Mouse (Mus musculus): ENCODE measurements around the gene Fbxo42.

The Fbxo42 gene

DNA sequence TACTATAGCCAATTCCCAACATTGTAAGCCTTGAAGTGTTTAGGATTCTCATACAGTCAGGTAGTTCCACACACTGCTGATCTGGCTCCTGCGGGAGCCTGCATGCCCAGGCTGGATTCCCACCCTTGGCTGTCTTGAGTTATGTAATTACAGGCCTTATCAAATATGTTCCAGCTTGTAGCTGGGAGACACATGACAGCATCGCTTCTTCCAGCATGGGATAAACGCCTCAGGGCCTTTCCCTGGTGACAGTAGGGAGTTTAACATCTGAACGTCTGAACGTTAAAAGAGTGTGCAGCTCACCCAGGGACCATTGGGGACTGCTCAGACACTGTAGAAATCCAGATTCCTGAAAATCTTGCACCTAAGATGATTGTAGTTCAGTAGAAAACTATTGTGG is 28.1 kb downstream of the Fbxo42 start:
- DNase-seq (ENCODE audit: extremely low spot score, low spot score) = no peak

DNA sequence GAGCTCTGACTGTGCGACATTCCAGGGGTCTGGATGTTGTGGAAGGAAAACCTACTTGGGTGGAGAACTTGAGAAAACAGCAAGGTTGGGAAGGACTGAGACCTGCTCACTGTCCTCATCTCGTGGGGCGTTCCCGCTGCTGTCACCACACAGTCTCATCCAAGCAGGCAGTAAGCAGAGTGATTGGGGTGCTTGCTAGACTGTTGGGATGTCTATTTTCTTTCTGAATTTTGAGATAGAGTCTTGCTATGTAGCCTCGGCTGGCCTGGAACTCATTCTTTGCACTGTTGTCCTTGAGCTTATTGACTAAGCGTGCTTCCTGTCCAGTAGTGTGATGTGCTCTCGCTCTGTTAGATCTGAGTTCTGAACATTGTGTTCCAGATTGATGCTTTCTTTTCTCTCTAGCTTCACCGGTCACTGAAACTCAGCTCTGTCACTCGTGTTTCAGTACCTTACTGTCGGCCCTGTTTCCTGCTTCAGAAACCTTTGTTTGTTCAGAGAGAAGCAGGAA is 28.7 kb downstream of the Fbxo42 start:
- no peak for DNase-seq (ENCODE audit: extremely low spot score, low spot score)

DNA sequence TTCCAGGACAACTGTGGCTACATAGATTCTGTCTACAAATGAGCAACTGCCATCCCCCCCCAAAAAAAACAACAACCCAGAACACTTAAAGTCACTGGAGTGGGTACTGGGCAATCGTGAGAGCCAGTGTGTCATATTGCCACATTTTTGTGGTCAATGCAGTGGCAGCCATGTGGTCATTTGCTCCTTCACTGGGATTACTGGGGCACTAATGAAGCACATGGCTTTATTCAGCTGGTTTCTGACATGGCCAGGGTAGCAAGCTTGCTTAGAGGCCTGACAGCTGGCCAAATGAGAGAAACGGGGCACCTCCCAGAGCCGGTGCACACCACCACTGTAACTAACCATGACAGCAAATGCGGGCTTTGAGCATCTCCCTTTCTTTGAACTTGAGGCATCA is 30.8 kb downstream of the Fbxo42 start:
- DNase-seq (ENCODE audit: extremely low spot score, low spot score) = no peak

DNA sequence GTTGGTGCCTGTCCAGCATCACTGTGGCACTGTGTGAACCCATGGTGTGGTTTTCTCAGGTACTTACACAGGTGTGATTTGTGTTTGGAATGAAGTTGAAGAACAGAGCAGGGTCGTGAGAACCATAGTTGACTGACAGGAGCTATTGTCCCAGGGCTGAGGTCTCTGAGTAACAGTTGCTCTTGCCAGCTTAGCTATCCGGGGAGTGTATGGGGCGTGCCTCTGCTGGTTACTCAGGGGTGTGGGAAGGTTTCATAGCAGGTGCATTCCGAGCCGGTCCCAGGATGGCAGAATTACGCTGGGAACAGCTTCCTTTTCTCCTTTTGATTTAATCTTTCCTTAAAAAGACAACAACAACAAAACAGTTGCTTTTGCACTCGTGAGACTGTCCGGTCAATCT is 33.1 kb downstream of the Fbxo42 start:
- DNase-seq (ENCODE audit: extremely low spot score, low spot score) = no peak

DNA sequence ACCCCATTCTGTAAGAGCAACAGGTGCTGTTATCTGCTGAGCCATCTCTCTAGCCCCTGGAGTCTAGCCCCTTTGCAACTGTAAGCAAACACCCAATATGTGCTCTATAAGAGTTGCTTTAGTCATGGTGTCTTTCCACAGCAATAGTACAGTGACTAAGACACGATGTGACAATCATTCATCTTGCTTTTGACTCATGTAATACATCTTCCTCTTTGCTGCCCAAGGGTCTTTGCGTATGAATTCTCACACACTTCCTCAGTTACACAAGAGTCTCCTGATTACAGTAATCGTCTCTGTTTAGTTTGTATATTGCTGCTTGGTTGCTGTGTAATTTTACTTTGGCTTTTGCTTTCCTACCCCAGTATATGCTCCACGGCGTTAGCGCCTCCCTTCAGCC is 34.3 kb downstream of the Fbxo42 start:
- DNase-seq (ENCODE audit: extremely low spot score, low spot score) = no peak

DNA sequence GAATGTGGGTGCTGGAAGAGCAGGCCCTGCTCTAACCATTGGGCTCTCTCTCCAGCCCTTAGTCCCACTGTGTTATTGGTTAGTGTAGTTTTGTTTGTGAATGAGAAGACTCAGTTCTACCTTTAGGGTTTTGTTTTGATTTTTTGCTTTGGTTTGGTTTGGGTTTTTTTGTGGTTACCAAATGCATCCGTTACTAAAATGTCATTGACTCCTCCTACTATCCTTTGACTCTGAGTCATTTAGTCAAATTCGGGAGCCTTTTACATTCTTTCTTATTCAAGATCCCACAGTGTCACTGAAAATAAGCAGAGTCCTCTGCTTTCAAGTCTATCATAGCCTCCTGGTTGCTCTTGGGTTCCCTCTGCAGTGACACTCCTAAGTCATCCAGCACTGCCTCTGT is 36.2 kb downstream of the Fbxo42 start:
- DNase-seq (ENCODE audit: extremely low spot score, low spot score) = no peak

DNA sequence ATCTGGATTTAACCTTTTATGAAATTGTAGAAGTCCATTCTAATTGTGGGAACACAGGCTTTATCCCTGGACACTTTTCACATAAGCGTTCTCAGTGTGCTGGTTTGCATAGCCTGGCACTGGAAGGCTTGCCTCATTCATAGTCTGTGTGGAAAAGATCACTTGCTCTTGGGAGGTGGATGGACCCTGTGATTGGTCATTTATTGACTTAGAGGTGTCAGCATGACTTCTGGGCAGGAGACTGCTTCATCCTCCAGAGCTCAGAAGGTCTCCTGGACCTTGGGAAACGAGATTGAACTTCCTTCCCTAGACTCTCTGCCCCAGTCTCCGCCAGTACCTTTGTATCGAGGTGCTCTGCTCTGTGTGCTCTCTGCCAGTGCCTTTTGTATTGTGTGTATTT is 36.7 kb downstream of the Fbxo42 start:
- no peak for DNase-seq (ENCODE audit: extremely low spot score, low spot score)

DNA sequence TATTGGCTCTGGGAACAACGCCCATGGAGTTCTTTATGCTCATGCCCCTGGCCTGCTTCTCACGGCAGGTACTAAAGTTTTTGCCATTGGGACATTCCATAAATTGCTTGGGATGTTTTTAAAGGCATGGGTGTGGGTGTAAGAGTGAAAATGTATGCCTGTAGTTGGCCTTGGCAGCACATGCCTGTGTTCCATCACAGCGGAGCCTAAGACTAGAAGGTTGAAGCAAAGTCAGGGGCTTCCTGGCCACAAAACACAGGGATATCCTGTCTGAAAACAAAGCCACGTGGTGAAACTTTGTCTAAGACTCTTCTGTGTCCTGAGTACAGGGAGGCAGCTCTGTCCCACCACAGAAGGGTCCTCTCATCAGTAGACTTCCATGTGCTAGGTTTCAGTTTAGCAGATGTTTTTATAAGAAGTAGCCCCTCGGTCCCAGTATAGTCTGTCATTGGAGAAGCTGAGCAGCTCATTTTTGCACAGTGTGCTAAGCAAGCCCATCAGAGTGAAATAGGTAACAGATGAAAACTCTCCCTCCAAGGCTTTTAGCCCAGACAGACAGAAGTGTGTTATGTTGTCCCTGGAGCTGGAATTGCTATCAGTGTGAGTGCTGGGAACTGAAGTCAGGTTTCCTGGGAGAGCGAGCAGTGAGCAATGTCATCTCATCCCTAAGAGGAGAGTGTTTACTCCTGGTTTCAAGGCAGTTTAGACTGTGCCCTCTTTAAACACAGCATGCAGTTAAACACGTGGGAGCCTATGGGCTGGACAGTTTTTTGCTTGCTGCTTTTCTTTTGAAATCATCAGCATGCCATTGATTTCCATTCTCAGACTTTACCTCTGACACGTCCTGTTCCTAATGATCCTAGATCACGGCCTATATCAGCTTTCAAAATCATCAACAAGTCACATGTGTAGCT is 39.5 kb downstream of the Fbxo42 start:
- DNase-seq (ENCODE audit: extremely low spot score, low spot score) = no peak

DNA sequence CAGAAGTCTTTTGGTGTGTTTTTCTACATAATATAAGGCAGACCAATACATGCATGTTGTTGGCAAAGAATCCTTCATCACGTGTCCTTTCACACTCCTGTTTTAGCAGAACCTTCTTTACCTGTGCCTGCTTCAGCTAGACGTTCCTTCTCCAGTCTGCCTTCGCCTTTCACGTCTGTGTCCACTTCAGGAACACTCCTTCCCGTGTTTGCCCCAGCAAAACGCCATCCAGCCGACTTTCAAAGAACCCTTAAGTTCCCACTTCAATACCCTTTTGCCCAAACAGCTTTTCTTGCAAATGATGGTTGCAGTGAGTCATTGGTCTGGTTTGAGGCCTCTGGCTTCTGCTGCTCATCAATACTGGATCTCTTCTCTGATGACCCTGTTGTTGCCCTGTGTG is 43.6 kb downstream of the Fbxo42 start:
- DNase-seq (ENCODE audit: extremely low spot score, low spot score) = no peak

DNA sequence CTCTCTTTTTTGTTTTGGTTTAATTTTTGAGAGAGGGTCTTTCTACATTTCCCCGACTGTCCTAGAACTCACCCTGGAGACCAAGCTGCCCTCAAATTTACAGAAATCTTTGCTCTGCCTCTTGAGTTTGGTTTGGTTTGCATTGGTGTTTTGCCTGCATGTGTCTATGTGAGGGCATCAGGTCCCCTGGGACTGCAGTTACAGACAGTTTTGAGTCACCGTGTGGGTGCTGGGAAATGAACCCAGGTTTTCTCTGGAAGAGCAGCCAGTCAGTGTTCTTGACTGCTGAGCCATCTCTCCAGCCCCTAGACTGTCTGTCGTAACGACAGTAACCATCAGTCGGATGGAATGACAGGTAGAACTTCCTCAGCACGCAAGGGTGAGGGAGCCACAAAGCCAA is 46.8 kb downstream of the Fbxo42 start:
- DNase-seq (ENCODE audit: extremely low spot score, low spot score) = no peak

DNA sequence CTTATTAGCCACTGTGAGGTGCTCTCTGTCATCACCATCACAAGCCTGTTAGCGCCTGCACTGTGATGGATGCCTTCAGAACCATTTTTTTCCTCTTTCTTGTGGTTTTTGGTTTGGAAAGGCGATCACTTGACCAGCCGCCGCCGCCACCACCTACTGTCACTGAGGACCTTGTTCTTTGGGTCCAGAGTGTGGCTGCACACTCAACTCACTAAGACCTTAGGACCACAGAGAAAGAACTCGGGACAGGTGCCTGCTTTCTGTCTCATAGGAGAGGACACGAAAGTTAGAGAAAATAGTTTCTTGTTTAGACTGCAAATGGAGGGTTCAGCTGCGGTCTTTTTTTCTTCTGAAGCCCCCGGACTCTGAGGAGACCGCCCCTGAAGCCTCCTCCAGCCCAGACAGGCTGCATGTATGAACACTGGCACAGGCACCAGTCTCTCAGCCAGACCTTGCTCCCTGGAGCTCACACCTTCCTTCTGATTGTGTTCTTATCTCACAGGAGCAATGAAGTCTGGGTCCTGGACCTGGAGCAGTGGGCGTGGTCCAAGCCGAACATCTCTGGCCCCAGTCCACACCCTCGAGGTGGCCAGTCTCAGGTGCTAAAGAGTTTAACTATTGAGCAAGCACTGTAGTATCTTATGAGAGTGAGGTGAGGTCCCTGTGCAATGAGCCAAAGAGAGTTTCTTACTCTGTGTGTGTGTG is 49.4 kb downstream of the Fbxo42 start:
- DNase-seq (ENCODE audit: extremely low spot score, low spot score) = no peak

DNA sequence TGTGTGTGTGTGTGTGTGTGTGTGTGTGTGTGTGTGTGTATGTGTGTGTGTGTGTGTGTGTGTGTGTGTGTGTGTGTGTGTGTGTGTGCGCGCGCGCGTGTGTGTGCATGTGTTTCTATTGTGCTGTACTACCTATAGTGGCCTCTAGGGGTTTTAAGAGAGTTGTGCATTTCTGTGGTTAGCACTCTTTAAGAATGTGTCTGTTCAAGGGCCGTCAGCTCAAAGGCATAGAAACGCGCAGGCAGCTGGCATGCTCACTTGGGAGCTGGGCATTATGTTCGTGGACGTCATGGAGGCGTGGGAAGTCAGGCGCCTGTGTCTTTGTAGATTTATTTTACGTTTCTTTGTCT is 49.9 kb downstream of the Fbxo42 start:
- DNase-seq (ENCODE audit: extremely low spot score, low spot score) = no peak

DNA sequence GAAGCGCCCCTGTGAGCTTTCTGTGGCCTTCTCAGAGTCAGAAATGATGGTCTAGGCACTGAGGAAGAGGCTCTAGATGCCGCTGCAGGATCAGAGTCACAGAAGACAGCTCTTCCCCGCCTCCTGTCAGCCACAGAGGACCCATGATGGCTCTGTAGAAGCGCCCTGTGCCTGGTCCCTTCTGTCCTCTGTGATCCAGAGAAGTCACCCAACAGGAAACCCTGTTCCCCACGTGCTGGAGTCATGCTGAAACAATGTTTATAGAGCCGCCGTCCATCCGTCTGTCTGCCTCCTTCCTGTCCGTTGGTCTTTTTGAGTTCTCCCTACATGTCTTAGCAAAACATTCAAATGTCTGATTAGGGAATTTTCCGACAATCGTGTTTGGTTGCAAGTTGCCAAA is 53.2 kb downstream of the Fbxo42 start:
- no peak for DNase-seq (ENCODE audit: extremely low spot score, low spot score)

DNA sequence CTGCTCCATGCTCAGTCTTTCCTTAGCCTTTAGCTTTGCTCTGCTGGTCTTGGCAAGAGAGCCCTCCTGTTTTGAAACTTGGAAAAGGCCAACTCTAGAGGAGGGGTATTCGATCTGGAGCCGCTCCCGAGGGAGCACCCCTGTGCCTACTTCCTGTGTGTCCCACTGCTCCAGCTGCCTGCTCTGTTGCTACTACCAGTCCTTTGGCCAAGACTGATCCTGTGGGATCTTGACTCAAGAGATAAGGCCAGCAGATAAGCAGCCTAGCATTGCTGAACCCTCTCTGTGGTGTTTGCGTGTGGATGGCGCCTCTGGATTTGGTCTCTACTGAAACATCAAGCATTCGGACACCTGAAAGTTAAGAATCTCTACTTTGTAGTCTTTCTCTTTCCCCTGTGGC is 54.5 kb downstream of the Fbxo42 start:
- no peak for DNase-seq (ENCODE audit: extremely low spot score, low spot score)

DNA sequence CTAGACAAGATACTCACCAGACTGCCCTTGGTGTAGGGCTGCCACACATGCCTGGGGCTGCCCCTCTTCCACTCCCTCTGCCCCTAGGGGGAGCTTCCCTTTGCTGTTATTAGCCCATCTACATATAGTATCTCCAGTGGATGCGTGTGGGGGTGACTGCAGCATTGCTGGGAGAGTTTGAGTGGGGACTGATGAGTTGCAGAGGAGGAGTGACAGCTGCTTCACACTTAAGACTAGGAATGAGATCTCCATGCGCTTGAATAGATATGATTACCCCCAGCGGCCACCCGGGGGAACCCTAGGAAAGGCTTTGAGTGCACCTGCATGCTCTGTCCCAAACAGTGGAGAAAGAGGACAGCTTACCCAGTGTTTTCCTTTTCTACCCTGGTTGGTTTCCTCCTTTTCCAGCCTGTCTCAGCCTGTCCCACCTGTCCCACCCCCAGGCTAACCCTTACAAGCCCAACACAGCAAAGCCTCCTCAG is 56.9 kb downstream of the Fbxo42 start:
- DNase-seq (ENCODE audit: extremely low spot score, low spot score) = no peak

DNA sequence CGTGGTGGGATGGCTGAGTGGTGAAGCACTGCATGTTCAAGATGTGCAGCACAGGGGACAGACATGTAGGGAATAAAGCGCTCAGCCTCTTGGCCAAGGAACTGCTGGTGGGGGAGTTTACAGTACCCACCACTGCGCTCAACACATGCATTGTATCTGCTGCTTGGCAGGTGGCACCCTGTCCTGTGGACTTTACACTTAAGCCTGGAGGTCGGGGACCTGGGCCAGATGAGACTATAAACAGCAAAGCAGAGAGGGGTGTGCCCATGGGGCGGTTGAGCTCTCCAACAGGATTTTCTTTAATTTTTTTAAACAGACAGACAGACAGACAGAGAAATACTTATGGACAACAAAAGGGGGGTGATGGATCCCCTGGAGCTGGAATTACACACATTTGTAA is 59.4 kb downstream of the Fbxo42 start:
- no peak for DNase-seq (ENCODE audit: extremely low spot score, low spot score)

DNA sequence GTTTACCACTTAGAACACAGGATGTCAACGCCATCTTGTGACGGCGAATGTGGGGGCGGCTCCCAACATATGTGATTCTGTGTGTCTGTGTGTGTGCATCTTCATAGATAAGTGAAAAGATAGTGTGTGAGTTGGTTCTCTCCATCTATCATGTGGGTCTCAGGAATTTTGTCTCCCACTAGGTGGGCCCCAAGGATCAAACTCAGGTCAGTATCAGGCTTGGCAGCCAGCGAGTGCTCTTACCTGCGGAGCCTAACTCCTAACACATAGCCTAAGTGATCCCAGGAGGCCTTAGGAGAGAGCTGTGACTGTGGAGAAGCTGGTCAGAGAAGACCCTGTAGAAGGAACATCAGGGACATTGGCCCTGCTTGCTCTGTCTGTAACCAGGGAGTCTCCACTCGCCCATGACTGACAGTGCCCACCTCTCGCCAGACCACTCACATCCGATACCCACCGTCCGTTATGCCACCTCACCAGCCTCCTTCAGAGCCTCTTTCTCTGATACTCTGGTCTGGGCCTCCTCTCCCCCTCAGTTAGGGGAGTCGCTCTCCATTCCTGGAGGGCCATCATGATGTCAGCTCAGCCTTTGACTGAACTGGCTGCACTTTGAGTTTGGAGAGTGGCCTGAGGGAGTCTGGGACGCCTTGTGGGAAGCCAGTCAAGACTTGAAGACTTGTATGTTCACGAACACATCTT is 63.0 kb downstream of the Fbxo42 start:
- no peak for DNase-seq (ENCODE audit: extremely low spot score, low spot score)

DNA sequence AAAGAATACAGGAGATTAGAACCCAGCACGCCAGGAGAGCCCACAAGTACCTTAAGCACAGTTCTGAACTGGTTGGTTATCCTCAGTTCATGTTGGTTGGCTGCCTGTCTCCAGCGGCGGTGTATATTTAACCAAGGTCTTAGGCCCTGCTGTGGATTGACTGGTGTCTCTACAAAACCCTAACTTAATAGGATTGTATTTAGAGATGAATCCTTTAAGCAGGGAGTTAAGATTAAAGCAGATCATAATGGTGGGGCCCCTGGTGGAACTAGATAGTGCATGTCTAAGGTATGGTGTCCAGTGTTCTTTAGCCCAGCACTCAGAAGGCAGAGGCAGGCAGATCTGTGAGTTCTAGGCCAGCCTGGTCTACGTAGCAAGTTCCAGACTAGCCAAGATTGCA is 63.9 kb downstream of the Fbxo42 start:
- DNase-seq (ENCODE audit: extremely low spot score, low spot score) = no peak

DNA sequence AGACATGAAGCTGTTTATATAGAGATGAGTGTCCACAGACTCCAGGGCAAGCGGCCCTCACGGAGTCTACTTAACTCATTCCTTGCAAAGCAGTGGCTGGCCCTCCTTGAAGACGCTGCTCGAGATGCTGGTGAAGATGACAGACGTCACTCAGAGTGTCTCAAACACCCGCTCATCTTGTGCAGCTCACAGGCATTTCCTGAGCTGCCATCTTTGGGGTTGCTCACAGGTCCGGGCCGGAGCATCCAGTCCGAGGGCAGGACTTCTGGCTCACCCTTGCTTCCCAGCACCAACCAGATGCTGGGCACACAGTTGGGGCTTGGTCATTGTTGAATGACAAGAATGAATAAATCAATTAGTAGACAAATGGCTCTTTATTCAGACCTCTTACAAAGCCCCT is 65.2 kb downstream of the Fbxo42 start:
- DNase-seq (ENCODE audit: extremely low spot score, low spot score) = no peak

DNA sequence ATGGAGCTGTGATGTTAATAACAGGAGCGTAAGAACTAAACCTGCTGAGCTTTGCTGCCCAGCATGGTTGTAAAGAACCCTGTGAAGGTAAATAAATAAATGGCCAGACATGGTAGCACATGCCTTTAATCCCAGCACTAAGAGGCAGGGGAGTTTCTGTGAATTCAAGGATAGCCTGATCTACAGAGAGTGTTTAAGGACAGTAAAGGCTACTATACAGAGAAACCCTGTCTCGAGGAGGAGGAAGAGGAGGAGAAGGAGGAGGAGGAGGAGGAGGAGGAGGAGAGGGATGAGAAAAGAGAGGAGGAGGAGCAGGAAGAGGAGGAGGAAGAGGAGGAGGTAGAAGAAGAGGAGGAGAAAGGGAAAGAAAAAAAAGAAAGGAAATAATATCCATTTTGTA is 65.6 kb downstream of the Fbxo42 start:
- DNase-seq (ENCODE audit: extremely low spot score, low spot score) = no peak

DNA sequence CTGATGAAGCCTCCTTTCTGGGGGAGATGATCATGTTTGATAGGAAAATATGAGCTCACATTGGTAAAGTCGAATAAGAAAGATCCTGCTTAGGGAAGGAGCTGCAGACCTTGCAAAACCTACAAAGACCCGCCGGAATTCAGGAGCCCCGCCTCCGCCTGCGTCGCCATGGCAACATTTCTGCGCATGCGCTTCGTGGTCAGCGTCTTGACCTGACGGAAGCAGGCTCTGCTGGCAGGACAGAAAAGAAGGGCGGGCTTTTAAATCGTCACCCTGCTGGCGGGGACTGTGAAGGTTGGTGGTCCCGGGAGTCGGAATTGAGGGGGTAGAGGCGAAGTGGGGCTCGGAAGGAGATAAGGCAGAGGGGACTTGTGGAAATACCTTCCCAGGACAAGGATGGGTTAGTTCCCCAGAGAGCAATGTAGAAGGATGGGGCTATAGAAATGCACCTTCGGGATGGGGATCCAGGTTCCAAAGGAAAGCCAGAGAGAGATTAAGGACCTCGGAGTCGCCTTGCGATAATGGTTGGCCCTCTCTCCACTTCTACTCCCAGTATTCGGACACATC is 66.1 kb downstream of the Fbxo42 start, which contains the start of gene Rsg1:
Gene Rsg1 (plus strand): TSS at position 187 of the 567 bp plus-strand sequence.
- DNase-seq (ENCODE audit: extremely low spot score, low spot score) = peak; percentile 99
